Mouse (Mus musculus) naive thymus-derived CD4-positive, alpha-beta T cell, adult 2 months (primary cell): Measurements from ENCODE around the gene Gm49383.
"Not testable (repeated sequence)": the region's sequence is repeated elsewhere in the genome, so short reads cannot be mapped to it uniquely, and the experiment has no call there.

ENCODE experiments used
- DNase-seq: peaks from one replicate; pipeline ENCODE4 v3.0.0-alpha.2; 2011; ENCODE audit warnings: low read depth

Gene Gm49383

DNA sequence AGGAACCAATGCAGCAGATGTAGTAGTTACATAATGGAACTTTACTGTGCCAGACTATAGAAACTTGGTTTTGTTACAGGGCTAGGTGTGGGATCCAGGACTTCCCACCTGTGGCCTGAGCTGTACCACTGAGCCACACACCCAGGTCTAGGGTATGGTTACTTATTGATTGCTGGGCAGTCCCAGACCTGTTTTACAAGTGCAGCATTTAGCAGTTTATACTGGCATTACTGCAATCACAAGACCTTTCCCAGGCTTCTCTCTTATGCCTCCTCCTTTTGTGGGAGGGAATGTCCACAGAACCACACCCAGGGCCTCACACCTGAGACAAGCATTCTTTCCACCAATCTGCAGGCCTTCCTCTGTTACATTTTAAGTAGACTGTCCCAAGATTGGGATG, 2.1 kb upstream of the Gm49383 start:
- no peak for DNase-seq

DNA sequence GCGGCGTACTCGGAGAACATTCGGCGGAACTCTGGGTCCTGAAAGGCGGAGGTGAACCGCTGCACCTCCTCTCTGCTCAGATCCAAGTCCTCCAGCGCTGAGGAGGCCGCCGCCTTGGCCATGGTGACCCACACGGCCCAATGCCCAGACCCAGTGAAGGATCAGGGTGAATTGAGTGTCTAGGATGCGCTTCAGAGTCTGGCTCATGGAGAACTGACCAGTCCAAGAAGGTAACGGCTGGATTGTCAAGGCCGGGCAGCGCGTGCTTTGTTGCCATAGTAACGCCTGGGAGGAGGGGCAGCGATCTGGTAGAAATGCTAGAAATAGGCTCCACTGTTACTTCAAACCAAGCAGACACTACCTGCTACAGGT, 1.2 kb upstream of the Gm49383 start, which contains the start of gene Dnaaf2:
TSS of gene Dnaaf2 (minus strand) at position 266 of the 372 bp plus-strand sequence.
- DNase-seq = peak; percentile 76

DNA sequence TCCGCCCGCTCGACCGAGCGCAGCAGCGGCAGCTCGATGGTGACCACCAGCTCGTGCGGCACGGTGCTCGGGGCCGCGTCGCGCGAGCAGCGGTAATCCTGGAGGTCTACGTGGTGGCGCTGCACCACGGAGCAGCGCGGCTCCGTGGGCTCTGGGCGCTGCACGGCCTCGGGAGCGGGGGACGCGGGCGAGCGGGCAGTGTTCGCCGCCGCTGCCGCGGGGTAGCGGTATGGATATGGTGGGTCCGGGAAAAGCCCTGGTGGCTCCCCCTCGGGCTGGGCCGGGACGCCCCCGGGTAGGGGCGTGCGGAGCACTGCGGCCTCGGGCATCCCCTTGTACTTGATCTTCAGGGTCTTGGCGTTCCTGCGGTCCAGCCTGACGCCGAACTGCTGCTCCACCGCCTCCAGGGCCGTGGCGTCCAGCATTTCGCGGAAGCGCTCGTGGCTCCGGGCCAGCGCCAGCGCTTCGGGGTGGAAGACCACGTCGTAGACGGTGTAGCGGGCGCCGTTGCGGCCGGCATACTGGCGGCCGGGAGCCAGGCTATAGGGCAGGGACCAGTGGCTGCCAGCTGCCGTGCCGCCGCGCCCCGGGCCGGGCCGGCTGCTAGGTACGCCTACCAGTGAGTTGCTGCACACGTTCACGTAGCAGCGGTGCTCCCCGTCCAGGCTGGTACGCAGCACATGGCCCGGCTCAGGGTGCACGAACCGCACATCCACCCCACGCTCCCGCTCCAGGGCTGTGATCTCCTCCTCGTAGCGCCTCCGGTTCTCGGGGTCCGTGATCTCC, 667 bp upstream of the Gm49383 start:
- no peak for DNase-seq

DNA sequence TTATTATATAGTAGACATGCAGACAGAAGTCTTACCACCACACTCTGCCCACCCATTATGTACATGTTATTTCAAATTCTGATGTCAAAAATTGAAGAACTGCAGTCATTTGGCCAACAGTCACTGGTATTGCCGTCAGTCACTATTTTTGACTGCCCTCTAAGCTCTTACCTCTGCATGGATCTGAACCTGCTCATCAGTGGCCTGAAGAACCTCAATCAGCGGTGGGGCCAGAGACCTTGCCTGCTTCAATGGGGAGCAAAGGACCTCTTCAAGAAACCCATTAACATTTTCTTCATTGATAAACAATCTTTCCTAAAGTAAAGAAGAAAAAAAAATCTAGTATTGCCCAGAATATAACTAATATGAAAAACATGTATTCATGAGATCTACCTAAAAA, 4.3 kb downstream of the Gm49383 start:
- no peak for DNase-seq

DNA sequence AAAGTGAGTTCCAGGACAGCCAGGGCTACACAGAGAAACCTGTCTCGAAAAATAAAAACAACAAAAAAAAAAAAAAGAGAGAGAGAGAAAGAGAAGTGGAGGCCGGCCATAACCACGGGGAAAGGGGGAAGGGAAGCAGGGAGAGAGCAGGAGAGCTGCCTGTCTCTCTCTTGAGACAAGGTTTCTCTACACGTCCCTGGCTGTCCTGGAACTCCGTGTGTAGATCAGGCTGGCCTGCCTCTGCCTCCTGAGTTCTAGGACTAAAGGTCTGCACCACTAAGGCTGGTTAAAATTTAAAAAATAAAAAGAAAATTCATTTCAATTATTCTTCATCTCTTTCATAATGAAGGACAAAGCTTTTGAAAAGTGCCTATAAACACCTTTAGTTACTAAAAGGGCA, 5.5 kb downstream of the Gm49383 start:
- no peak for DNase-seq

DNA sequence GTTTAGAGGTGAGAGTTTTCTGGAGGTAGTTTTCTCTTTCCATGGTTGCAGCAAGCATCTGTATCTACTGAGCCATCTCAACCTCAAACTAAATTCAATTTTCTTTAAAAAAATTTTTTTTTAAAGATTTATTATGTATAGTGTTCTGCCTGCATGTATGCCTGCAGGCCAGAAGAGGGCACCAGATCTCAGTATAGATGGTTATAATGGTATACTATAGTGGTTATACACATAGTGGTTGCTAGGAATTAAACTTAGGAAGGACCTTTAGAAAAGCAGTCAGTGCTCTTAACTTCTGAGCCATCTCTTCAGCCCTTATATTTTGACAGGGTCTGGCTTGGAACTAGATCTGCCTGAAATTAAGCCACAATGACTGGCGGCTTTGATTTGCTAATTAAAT, 6.4 kb downstream of the Gm49383 start:
- peak; percentile 42 for DNase-seq

DNA sequence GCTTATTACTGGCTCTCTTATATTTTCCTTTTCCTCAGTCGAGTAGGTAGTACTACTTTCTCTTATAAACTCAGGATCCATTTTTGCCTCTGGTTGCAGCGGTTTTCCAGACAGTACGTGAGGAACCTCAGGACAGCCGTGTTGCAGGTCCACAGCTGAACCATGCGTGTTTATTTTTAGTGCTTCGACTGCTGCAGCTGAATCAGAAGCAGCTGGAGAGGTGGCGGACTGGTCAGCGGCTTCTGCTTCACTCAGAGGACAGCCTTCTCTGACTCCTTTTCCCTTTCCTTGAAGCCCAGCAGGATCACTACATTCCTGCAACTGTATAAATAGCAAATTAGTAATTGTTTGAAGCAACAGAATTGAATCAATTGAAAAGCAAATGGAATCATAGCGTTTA, 6.8 kb downstream of the Gm49383 start:
- DNase-seq = no peak

DNA sequence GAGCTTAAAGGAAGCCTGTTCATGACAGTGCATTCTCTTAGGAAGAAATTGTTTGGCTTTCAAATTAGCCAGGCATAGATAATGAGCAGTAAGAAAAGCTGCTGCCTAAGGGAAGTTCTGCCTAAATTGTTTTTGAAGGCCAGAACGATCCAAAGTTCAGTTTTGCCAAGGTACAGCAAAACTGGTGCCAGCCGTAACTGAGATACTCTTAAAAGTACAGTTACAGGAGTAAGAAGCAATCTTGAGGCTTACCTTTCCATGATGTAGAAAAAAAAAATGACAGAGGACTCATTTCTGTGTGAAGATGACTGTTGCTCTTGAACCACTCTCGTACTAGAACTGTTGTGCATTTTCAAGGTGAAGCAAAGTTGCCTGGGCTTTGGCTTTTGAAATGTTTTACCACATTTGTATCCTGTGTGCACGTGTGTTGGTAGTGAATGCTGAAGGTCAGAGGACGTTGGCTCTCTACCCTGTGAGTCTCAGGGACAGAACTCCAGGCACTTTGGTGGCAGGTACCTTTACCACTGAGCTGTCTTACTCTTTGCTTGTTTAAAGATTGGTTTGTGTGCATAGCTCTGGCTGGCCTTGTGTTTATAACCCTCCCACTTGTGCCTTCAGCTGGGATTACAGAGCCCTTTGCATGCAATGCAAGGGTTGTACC, 10.0 kb downstream of the Gm49383 start:
- DNase-seq = peak; percentile 49

DNA sequence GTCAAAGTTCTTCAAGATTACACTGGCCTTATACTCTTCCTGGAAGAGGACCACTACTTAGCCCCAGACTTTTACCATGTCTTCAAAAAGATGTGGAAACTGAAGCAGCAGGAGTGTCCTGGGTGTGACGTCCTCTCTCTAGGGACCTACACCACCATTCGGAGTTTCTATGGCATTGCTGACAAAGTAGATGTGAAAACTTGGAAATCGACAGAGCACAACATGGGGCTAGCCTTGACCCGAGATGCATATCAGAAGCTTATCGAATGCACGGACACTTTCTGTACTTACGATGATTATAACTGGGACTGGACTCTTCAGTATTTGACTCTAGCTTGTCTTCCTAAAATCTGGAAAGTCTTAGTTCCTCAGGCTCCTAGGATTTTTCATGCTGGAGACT, 11.5 kb downstream of the Gm49383 start:
- DNase-seq = no peak

DNA sequence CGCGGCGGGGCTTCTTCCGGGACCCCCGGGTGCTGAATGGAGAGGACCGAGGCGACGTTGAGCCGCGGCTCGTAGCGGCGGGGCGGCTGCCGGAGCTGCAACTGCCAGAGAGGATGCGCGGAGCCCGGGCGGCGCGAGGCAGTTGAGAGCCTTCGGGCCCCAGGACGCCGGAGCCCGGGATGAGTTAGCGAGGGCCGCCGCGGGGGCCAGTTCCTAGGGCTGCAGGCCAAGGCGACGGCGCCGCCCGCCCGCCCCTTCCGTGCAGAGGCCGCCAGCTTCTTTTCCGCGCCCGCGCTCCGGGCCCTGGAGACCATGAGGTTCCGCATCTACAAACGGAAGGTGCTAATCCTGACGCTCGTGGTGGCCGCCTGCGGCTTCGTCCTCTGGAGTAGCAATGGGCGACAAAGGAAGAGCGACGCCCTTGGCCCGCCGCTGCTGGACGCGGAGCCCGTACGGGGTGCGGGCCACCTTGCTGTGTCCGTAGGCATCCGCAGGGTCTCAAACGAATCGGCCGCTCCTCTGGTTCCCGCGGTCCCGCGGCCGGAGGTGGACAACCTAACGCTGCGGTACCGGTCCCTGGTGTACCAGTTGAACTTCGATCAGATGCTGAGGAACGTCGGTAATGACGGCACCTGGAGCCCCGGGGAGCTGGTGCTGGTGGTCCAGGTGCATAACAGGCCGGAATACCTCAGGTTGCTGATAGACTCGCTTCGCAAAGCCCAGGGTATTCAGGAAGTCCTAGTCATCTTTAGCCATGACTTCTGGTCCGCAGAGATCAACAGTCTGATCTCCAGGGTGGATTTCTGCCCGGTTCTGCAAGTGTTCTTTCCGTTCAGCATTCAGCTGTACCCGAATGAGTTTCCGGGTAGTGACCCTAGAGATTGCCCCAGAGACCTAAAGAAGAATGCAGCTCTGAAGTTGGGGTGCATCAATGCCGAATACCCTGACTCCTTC, 12.3 kb downstream of the Gm49383 start:
- no peak for DNase-seq

DNA sequence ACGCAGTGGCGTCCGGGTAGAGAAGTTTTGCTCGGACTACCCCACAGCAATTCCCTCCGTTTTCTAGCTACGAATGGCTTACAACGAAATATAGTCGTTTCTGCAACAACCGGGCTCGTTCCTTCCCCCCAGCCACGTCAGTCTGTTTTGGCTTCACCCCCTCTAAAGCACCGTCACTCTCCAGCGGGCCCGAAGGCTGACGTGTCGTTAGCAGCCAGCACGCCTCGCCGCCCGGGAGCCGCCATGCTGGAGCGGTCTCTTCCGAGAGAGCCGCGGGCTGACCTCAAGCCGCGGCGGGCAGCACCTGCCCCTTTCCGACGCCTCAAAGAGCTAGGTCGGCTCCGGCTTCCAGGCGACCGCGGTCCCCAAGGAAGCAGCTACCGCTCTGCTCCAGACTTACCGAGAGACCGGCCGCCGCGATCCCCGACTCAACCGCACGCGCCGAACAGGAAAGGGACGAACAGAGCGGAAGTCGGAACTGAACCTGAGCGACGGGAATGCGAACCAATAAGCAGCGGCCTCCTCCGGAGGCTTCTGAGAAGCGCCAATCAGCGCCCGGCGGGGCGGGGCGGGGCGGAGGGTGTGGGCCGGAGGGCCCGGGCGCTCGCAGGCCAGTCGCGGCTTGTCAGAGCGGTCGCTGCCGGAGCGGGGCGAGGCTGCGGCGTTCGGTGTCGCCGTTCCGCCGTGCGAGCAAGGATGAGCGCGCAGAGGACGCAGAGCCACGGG, 13.2 kb downstream of the Gm49383 start, which contains the start of the genes Rpl36al and Mgat2:
TSS of gene Rpl36al (minus strand) at position 501 of the 726 bp plus-strand sequence.
TSS of gene Mgat2 (plus strand) at position 575 of the 726 bp plus-strand sequence.
- peak; percentile 98 for DNase-seq

DNA sequence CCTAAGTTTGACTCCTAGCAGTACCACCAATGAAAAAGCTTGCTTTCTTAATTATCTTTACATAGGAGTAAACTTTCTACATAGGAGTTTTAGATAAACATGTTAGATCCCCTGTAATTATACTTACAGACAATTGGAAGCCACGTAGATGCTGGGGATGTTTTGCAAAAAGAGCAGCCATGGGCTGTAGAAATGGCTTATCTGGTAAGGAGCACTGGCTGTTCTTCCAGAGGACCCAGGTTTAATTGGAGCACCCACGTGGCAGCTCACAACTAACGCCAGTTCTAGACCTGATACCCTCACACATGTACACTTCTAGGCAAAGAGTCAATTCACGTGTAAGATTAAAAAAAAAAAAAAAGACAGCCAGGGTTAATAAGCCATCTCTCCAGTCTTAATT, 15.1 kb downstream of the Gm49383 start:
- DNase-seq = no peak

DNA sequence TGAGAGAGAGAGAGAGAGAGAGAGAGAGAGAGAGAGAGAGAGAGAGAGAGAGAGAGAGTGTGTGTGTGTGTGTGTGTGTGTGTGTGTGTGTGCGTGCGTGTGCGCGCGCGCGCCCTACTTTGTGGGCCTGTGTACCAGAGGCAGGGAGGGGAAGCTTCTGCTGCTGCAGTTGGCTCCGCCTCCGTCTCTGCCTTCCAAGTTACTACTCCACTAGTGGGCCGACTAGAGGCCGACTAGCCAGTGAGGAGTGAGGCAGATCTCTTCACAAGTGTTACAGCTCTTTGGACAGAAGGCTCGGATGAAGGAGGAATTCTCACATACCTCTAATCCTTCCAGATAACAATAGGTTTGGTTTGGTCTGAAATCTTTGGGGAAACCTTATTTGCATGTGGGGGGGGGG, 17.5 kb downstream of the Gm49383 start:
- DNase-seq = no peak

DNA sequence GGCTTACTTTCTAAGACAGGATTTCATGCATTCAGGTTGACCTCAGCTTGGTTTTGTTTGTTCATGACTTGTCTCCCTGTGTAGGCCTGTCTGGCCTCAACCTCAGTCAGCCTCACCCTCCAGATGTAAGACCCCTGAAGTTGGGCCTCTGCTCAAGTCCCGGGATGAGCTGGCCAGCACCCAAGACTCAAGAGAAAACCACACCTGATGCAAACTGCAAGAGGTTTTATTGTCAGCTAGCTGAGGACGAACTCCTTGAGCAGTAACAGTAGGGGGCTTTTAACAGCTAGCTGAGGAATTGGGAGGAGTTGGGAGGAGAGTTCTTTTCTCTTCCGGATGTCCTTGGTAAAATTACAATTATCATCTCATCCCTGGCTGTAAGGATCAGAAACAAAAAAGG, 19.4 kb downstream of the Gm49383 start:
- DNase-seq = no peak

DNA sequence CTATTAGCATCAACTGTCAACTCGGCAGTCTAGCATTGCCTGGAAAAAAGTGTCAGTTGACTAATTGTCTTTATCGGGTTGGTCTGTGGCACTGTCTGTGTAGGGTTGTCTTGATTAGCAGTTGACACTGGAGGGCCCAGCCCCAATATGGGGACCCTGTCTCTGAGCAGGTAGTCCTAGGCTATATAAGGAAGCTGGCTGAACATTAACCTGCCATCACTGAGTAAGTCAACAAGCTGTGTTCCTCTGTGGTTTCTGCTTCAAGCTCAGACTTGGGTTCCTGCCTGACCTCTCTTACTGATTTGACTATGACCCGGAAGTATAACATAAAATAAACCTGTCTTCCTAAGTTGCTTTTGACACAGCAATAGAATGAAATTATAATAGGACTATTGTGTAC, 20.9 kb downstream of the Gm49383 start:
- DNase-seq = no peak

DNA sequence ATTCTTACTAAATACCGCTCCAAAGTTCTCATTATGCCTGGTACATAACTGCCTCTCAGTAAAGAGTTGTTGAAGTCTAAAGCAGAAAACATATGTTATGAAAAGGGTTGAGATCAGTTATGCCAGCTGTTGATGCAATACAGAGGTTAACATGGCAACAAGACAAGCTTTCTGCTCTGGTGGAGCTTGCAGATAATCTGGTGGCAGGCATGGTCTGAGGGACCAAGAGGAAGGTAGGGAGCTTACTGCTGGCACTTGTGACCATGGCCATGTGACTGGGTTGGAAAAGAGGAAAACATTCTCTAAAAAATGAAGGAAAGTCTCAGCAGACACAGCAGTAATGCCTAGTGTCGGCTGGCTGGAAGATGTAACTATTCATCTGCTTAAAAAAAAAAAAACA, 25.6 kb downstream of the Gm49383 start:
- no peak for DNase-seq

DNA sequence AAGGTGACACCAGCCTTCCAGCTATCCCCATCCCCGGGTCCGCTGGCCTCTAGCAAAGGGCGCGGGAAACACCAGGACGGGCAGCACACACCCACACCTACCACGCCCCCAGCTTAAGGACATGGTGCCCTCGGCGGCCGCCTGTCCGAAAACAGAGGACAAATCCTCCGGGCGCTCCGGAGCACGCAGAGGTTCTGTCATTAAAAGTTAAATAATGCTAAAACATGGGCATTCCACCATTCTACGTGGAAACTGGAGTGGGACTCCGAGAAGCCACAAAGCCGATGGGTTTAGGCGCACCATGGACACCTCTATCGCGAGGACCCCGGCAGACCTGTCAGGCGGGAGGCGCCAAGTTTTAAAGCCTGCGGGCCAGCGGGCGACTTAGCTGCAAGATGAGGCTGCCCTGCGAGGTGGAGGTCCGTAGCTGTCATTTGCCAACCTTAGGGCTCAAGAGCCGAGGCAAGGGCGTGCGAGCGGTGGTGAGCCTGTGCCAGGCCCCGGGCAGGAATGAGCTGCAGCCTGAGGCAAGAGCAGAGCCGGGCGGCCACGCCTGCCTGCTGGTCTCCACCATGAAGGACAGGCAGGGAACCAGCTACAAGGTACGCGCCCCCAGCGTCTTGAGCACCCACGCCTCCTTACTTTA, 28.3 kb downstream of the Gm49383 start, which contains the start of gene Lrr1:
TSS of gene Lrr1 (plus strand) at position 354 of the 646 bp plus-strand sequence.
- peak; percentile 94 for DNase-seq

DNA sequence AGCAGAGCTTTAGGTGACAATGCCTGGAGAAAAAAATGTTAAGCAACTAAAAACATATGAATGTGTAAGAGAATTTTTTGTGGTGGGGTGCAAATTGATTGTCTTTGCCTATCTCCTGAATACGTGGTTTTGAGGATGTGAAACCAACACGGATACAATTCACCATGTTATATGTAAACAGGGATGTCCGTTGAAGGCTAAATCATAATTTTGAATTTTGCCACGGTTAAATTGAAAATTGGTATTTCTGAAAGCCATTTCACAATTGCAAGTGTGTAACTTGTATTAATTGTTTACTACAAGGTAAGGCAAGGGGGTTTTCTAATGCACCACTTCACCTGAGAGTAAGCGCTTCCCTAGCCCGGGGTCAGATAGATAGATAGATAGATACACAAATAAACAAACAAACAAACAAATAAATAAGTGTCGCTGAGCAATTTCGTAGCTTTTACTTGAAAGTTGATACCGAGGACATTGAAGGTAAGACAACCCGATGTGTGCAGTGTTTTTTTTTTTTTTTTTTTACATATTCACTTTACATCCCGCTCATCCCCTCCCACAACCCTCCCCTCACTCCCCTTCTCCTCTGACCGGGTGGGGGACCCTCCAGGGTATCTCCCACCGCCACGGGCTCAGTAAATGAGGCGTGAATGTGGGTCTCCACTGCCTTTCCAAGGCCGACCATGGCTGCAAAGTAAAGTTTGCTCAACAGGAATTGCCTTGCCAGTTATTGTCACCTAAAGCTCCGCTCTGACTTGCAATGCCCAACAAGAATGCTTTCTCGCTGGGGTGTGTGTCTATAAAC, 29.0 kb downstream of the Gm49383 start:
- no peak for DNase-seq

DNA sequence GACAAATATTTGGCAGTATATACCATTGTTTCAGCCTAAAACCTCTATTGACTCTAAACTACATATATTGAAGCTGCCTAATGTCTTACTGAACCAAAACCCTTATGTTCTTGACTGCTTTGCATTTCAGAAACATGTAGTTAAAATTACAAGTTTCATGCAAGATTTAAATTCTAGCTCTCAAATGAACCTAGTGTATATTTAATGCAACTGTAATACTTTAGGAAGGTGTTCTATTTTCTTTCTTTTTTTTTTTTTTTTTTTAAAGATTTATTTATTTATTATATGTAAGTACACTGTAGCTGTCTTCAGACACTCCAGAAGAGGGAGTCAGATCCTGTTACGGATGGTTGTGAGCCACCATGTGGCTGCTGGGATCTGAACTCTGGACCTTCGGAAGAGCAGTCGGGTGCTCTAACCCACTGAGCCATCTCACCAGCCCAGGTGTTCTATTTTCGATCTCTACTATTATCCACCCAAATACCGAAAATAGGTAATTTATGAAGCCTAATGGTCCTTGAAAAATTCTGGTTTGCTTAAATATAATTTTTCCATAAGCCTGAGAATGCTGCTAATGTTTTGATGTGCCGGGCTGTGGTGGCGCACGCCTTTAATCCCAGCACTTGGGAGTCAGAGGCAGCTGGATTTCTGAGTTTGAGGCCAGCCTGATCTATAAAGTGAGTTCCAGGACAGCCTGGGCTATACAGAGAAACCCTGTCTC, 29.9 kb downstream of the Gm49383 start:
- not testable (repeated sequence) for DNase-seq

DNA sequence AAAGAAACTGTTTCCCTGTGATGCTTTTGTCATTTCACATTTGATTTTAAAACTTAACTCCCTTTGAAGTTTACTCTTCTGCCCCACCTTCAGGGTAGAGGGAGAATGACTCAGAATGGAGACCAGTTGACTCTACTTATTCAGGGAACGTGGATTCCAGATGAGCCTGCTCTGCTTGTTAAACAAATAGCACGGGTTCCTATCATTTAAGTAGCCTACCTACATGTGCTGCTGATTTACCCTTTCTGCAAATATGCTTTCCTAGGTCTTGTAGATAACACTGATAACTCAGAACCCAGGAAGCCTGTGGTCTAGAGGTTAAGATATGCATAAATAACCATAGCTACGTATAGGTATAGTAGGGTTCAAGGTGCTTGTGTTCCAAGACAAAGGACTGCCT, 32.0 kb downstream of the Gm49383 start:
- peak; percentile 64 for DNase-seq
